Mouse (Mus musculus) retina, adult 2 months (tissue): Measurements from ENCODE around the gene Slc35d3.
A peak's percentile ranks its signal among the peaks of the same experiment; 100 is the strongest.

Experiments used
- DNase-seq: peaks from one replicate; pipeline ENCODE4 v3.0.0-alpha.2; 2012; ENCODE audit warnings: low read depth, low spot score

Slc35d3 gene

GRCm38 (mm10) chr10:19835887-19836710 lies 15.2 kb downstream of the Slc35d3 start:
- no peak for DNase-seq

- no peak for DNase-seq
Measured at GRCm38 (mm10) chr10:19834222-19834621, 17.0 kb downstream of the Slc35d3 start.

- DNase-seq, result no peak
Measured at GRCm38 (mm10) chr10:19831072-19831849, 20.0 kb downstream of the Slc35d3 start.

- DNase-seq, result no peak
Measured at GRCm38 (mm10) chr10:19820986-19821385, 30.3 kb downstream of the Slc35d3 start.

DNA sequence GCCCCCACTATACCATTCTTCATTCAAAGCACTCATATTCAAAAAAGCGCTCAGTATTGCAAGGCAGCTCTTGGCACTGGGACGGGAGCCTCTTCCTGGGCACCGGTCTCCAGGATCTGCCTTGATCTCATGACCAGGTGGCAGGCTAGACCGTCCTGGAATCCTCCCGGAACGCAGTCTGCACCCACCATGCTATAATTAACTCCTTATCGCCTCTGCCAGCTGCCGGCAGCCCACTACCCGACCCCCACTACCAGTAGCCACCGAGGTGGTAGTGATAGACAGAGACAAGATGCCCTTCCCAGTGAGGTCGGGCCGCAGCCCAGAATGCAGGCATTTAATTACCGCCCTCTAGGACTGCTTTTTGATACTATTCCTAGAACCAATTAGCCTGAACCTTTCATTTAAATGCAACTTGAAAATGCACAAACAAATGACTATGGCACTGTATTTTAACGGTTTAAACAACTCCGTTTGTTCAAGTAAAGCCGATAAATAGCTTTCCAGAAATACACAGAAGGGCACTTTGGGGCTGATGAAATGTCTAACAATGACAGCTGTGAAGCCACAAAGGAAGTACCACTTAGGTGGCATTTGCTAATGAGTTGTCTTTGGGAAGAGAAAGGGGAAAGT lies 32.4 kb downstream of the Slc35d3 start:
- no peak for DNase-seq

GRCm38 (mm10) chr10:19815371-19815770 lies 35.9 kb downstream of the Slc35d3 start:
- DNase-seq, result no peak

DNA sequence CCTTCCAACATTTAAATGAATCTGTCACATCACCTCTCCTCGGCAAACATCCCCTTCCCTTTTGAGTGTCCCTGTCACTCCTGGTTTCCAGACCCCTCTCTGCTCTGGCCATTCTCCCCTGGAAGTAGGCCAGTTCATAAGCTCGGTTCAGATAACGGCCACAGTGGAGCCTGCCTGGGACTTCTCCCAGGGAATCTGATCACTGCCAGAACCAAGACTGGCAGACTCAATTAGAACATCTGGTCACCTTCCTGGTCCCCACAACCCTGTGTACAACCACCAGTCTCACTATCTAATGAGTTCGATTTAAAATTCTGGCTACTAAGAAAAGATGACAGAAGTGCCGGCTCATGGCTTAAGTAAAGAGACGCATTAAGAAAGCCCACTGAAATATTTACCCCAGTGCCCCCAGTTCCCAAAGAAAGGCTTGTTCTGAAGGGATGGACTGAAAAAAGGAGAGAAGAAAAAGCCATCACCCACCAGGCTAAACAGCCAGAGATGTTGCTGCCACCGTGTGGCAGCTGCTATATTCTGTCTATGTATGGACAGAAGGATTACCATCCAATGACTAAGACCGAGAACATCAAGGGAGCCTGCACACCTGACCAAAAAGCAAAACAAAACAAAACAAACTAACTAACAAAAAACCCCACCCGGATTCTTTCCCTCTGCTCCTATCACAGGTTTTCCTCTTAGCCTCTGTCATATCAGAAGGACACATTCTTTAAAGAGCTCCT lies 39.7 kb downstream of the Slc35d3 start:
- DNase-seq, result peak; percentile 4

DNA sequence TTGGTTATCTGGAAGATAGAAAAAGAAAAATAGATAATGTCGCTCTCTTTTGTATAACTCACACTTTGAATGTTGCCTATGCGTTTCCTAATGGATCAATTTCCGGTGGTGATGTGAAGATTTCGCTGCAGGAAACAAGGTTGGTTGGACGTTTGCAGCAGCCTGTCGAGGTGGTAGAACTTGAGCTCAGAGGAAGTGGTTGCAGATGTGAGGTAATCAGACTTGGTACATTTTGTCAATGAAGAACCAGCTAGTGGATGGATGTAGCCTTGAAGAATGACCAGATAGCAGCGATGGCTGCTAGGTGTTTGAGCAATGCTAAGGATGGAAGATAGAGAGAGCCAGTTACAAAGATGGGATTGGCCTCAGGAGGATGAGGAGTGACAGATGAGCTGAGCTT lies 46.5 kb downstream of the Slc35d3 start:
- DNase-seq, result no peak

- DNase-seq, result no peak
Measured at GRCm38 (mm10) chr10:19802958-19803357, 48.3 kb downstream of the Slc35d3 start.
